Mouse (Mus musculus) myocyte (in vitro differentiated cells): ENCODE data around the gene Cdk5.
A peak's percentile ranks its signal among the peaks of the same experiment; 100 is the strongest.

Experiments
- CEBPB ChIP-seq: IDR thresholded peaks from 2 replicates; pipeline ENCODE4 v1.6.1; 2011; ENCODE audit warnings: mild to moderate bottlenecking, moderate library complexity; ENCODE audit not compliant: poor library complexity, insufficient read depth, severe bottlenecking
- E2F4 ChIP-seq: IDR thresholded peaks from one replicate; pipeline ENCODE4 v1.6.1; 2011; ENCODE audit warnings: mild to moderate bottlenecking, control low read depth, moderate library complexity; ENCODE audit not compliant: insufficient read depth
- MAX ChIP-seq: IDR thresholded peaks from one replicate; pipeline ENCODE4 v1.6.1; 2011; ENCODE audit warnings: low read depth, mild to moderate bottlenecking, control low read depth
- MYOD1 ChIP-seq, 3 experiments: IDR thresholded peaks; one replicate each; pipeline ENCODE4 v1.6.1; 2011; ENCODE audit warnings: control low read depth in 2 of 3, low read depth in 2 of 3, mild to moderate bottlenecking in 2 of 3, moderate library complexity in 1 of 3; ENCODE audit not compliant: insufficient read length in 2 of 3, control insufficient read depth in 1 of 3
- MYOG ChIP-seq, 3 experiments: IDR thresholded peaks; one replicate each; pipeline ENCODE4 v1.6.1; 2011; ENCODE audit warnings: control low read depth in 2 of 3, low read depth in 2 of 3, mild to moderate bottlenecking in 2 of 3; ENCODE audit not compliant: insufficient read length in 2 of 3, control insufficient read depth in 1 of 3, insufficient read depth in 1 of 3
- POLR2A ChIP-seq: IDR thresholded peaks from one replicate; pipeline ENCODE4 v1.6.1; 2011; ENCODE audit warnings: low read depth, mild to moderate bottlenecking, control low read depth, moderate library complexity; ENCODE audit not compliant: insufficient read length
- POLR2AphosphoS2 ChIP-seq: IDR thresholded peaks from one replicate; pipeline ENCODE4 v1.6.1; 2011; ENCODE audit warnings: low read depth, control low read depth; ENCODE audit not compliant: insufficient read length
- REST ChIP-seq: IDR thresholded peaks from one replicate; pipeline ENCODE4 v1.6.1; 2011; ENCODE audit warnings: mild to moderate bottlenecking, control low read depth, moderate library complexity; ENCODE audit not compliant: insufficient read depth, insufficient read length
- SRF ChIP-seq: IDR thresholded peaks from one replicate; pipeline ENCODE4 v1.6.1; 2011; ENCODE audit warnings: low read depth; ENCODE audit not compliant: control insufficient read depth, insufficient read length
- TCF12 ChIP-seq: IDR thresholded peaks from one replicate; pipeline ENCODE4 v1.6.1; 2011; ENCODE audit warnings: mild to moderate bottlenecking, control low read depth; ENCODE audit not compliant: poor library complexity, insufficient read depth, severe bottlenecking
- TCF3 ChIP-seq: IDR thresholded peaks from one replicate; pipeline ENCODE4 v1.6.1; 2011; ENCODE audit warnings: low read depth, control low read depth; ENCODE audit not compliant: insufficient read length
- USF1 ChIP-seq: IDR thresholded peaks from one replicate; pipeline ENCODE4 v1.6.1; 2011; ENCODE audit warnings: low read depth, mild to moderate bottlenecking, control low read depth, moderate library complexity

DNA sequence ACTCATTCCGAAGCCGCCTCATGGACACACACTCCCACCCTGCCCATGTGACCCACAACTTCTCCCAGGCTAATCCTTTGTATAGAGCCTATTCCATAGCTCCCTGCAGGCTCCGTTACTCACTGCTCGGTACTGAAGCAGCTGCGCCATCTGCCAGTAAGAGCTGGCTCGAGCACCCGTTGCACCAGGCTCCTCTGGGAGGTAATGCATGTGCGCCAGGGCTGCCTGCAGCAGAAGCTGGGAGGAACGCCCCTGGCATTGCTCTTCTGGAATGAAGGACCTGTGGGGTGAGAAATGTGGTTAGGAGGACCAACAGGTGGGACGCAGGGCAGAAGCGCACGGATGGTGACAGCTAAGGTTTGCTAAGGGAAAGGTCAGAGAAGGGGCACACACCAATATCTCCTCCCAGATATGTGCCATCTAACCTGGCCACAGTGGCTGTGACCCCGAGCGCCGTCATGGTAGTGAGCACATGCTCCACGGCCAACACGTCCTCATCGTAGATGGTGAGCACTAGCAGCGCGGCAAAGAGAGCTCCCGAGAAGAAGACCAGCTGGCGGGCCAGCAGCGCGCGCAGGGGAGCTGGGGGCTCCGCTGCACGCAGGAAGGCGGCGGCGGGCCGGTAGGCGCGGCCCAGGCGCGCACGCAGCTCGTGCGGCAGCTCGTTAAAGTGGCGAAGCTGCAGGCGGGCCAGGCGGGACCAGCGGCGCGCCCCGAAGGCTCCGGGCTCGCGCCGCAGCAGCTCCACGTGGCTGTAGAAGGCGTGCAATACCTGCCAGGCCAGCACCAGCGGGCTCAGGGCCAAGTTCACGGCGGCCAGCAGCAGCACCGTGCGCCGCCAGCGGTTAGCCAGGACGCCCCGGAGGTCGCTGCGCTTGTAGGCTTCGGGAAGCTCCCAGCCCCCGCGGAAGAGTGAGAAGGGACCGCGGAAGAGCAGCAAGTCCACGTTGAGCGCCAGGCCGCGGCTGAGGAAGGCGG lies 35.8 kb downstream of the Cdk5 start:
- TF ChIP-seq POLR2AphosphoS2, result no peak
- no peak for TF ChIP-seq POLR2A
- no peak for TF ChIP-seq SRF
- TF ChIP-seq MYOG (IDR thresholded peaks at IDR 0.05; ENCODE audit: control insufficient read depth in 1 of 3, insufficient read depth in 1 of 3, insufficient read length in 2 of 3, low read depth in 2 of 3), result peak in 1 of 3 experiments; percentile 64
- no peak for TF ChIP-seq TCF12
- no peak for TF ChIP-seq MAX
- TF ChIP-seq USF1, result no peak
- TF ChIP-seq MYOD1 (IDR thresholded peaks at IDR 0.05; ENCODE audit: control insufficient read depth in 1 of 3, insufficient read length in 2 of 3, low read depth in 2 of 3), result peak in 2 of 3 experiments; percentile 28 to 29
- no peak for TF ChIP-seq REST
- no peak for TF ChIP-seq E2F4
- TF ChIP-seq TCF3, result no peak
- no peak for TF ChIP-seq CEBPB
